Mouse (Mus musculus) brain, embryonic 14.5 days (tissue): Measurements from ENCODE around the gene Fxyd2.

Experiments
- CTCF ChIP-seq: fragments of 200-500 bp; IDR thresholded peaks from 2 replicates; pipeline ENCODE4 v1.5.1; 2012; ENCODE audit warnings: inconsistent platforms, mild to moderate bottlenecking, moderate library complexity, borderline replicate concordance; ENCODE audit not compliant: insufficient read depth, insufficient read length; ENCODE audit errors: extremely low read depth
- POLR2A ChIP-seq: fragments of 200-500 bp; IDR thresholded peaks from 2 replicates; pipeline ENCODE4 v1.6.1; 2012; ENCODE audit warnings: mild to moderate bottlenecking, inconsistent platforms, borderline replicate concordance; ENCODE audit not compliant: poor library complexity, insufficient read depth, insufficient read length, severe bottlenecking; ENCODE audit errors: extremely low read depth

- TF ChIP-seq POLR2A (no peak), CTCF (no peak)
Observed at GRCm38 (mm10) chr9:45401851-45402250, 2.4 kb downstream of the Fxyd2 start.
